Mouse (Mus musculus): ENCODE measurements around the gene Itpripl2. TPM values are rescaled to one million over a fixed set of nuclear protein-coding genes. Genes with fewer than 3 reads are reported as not detected.

The Itpripl2 gene
- polyA plus RNA-seq, 1 experiment from 2014 or later, result 5.0 TPM

- no peak overlapping the region for H3K4me2 ChIP-seq (ENCODE audit: low read length)
- peaks cover 23% of the 10 kb centered on the region for H3K36me3 ChIP-seq (ENCODE audit: insufficient read depth, low read length)
- ATAC-seq (replicated peaks; ENCODE audit: low FRiP score, low read depth) (no peak), DNase-seq (ENCODE audit: low spot score) (no peak)
- no peaks in the 10 kb centered on the region for H3K9me3 ChIP-seq (replicated peaks; ENCODE audit: low read length)
- no peaks in the 10 kb centered on the region for H3K4me1 ChIP-seq (replicated peaks; ENCODE audit: insufficient read depth, low read length)
- no peak overlapping the region for H3K4me3 ChIP-seq (replicated peaks; ENCODE audit: low read depth, low read length)
- 80% methylated on average over 5 of the region's 5 CpGs for WGBS
- no peak for TF ChIP-seq CTCF (IDR thresholded peaks at IDR 0.05; ENCODE audit: low read depth)
- no peaks in the 10 kb centered on the region for H3K27me3 ChIP-seq (ENCODE audit: insufficient read depth, low read length)
- H3K27ac ChIP-seq, result no peak overlapping the region
- H3K9ac ChIP-seq (ENCODE audit: low read depth, low read length), result no peak overlapping the region
Measured at GRCm38 (mm10) chr7:118522077-118522476, 30.3 kb upstream of the Itpripl2 start.

DNA sequence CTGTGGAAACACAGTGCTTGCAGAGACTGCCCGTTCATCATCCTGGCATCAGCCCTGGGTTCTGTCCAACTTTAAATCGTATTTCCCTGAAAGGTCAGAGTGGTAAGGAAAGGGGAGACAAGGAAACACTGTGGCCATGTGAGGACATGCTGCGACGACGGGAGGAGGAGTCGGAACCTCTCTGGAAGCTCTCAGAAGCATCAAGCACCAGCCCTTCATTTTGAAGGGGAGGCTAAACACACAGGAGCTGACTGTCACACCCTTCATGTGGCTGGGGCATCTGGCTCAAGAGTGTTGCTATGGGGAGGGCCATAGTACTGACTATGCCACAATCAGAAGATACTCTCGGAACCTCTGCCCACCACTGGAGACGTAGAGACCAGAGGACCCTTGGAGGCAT is 27.9 kb upstream of the Itpripl2 start:
- no peaks in the 10 kb centered on the region for H3K4me1 ChIP-seq (replicated peaks; ENCODE audit: insufficient read depth, low read length)
- DNase-seq (ENCODE audit: low spot score) (no peak), ATAC-seq (replicated peaks; ENCODE audit: low FRiP score, low read depth) (no peak)
- no peaks in the 10 kb centered on the region for H3K27me3 ChIP-seq (ENCODE audit: insufficient read depth, low read length)
- H3K36me3 ChIP-seq (ENCODE audit: insufficient read depth, low read length), result 0 out of 2 replicates have a peak, but pooled peaks cover 9% of the 10 kb centered on the region
- WGBS, result 70% methylated on average over 8 of the region's 8 CpGs
- H3K9me3 ChIP-seq (replicated peaks; ENCODE audit: low read length), result no peaks in the 10 kb centered on the region
- H3K9ac ChIP-seq (ENCODE audit: low read depth, low read length), result no peak overlapping the region
- TF ChIP-seq CTCF (IDR thresholded peaks at IDR 0.05; ENCODE audit: low read depth), result no peak
- H3K4me3 ChIP-seq (replicated peaks; ENCODE audit: low read depth, low read length), result no peak overlapping the region
- H3K27ac ChIP-seq, result no peak overlapping the region
- H3K4me2 ChIP-seq (ENCODE audit: low read length), result no peak overlapping the region

DNA sequence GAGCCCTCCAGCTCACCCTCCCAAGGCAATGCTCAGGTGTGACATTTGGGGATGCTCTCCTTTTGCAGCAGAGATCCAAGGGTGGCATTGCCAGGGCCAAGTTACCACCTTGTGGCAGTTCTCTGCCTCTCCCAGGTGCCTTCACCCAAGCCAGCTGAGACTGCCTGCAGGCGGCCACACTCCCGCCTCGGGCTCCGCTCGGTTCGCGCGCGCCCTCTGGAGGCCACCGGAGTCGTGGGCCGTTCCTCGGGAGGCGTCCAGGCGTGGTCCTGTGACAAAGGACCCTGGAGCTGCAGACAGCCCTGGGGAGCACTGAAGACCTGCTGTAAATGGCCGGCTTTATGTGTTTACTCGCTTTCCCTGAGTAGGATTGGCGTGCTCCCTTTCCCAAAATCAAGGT is 26.9 kb upstream of the Itpripl2 start:
- no peak overlapping the region for H3K27ac ChIP-seq
- H3K27me3 ChIP-seq (ENCODE audit: insufficient read depth, low read length), result no peaks in the 10 kb centered on the region
- no peak overlapping the region for H3K4me2 ChIP-seq (ENCODE audit: low read length)
- H3K4me1 ChIP-seq (replicated peaks; ENCODE audit: insufficient read depth, low read length), result no peaks in the 10 kb centered on the region
- no peaks in the 10 kb centered on the region for H3K36me3 ChIP-seq (ENCODE audit: insufficient read depth, low read length)
- H3K9me3 ChIP-seq (replicated peaks; ENCODE audit: low read length), result no peaks in the 10 kb centered on the region
- peak; percentile 68 for ATAC-seq (replicated peaks; ENCODE audit: low FRiP score, low read depth)
- H3K9ac ChIP-seq (ENCODE audit: low read depth, low read length), result no peak overlapping the region
- 2% methylated on average over 18 of the region's 18 CpGs for WGBS
- H3K4me3 ChIP-seq (replicated peaks; ENCODE audit: low read depth, low read length), result no peak overlapping the region
- DNase-seq (ENCODE audit: low spot score), result peak; percentile 84
- TF ChIP-seq CTCF (IDR thresholded peaks at IDR 0.05; ENCODE audit: low read depth), result peak; percentile 98

- peak; percentile 34 for DNase-seq (ENCODE audit: low spot score)
- 0 out of 2 replicates have a peak, but pooled peaks have one; percentile 27 for ATAC-seq (replicated peaks; ENCODE audit: low FRiP score, low read depth)
- Histone ChIP-seq H3K4me1 (replicated peaks; ENCODE audit: insufficient read depth, low read length) (no peaks in the 10 kb centered on the region), H3K4me2 (ENCODE audit: low read length) (no peak overlapping the region), H3K9ac (ENCODE audit: low read depth, low read length) (no peak overlapping the region), H3K4me3 (replicated peaks; ENCODE audit: low read depth, low read length) (no peak overlapping the region), H3K9me3 (replicated peaks; ENCODE audit: low read length) (no peaks in the 10 kb centered on the region), H3K27me3 (ENCODE audit: insufficient read depth, low read length) (no peaks in the 10 kb centered on the region), H3K27ac (no peak overlapping the region), H3K36me3 (ENCODE audit: insufficient read depth, low read length) (no peaks in the 10 kb centered on the region)
- WGBS, result 67% methylated on average over 2 of the region's 2 CpGs
- peak; percentile 68 for TF ChIP-seq CTCF (IDR thresholded peaks at IDR 0.05; ENCODE audit: low read depth)
Measured at GRCm38 (mm10) chr7:118517819-118518218, 26.0 kb upstream of the Itpripl2 start.

- DNase-seq (ENCODE audit: low spot score), result no peak
- Histone ChIP-seq H3K27ac (no peak overlapping the region), H3K9ac (ENCODE audit: low read depth, low read length) (no peak overlapping the region), H3K4me1 (replicated peaks; ENCODE audit: insufficient read depth, low read length) (no peaks in the 10 kb centered on the region), H3K4me3 (replicated peaks; ENCODE audit: low read depth, low read length) (no peak overlapping the region), H3K4me2 (ENCODE audit: low read length) (no peak overlapping the region), H3K9me3 (replicated peaks; ENCODE audit: low read length) (no peaks in the 10 kb centered on the region), H3K36me3 (ENCODE audit: insufficient read depth, low read length) (no peaks in the 10 kb centered on the region), H3K27me3 (ENCODE audit: insufficient read depth, low read length) (no peaks in the 10 kb centered on the region)
- 78% methylated on average over 7 of the region's 7 CpGs for WGBS
- ATAC-seq (replicated peaks; ENCODE audit: low FRiP score, low read depth), result no peak
- TF ChIP-seq CTCF (IDR thresholded peaks at IDR 0.05; ENCODE audit: low read depth), result no peak
Measured at GRCm38 (mm10) chr7:118508556-118508955, 16.8 kb upstream of the Itpripl2 start.

DNA sequence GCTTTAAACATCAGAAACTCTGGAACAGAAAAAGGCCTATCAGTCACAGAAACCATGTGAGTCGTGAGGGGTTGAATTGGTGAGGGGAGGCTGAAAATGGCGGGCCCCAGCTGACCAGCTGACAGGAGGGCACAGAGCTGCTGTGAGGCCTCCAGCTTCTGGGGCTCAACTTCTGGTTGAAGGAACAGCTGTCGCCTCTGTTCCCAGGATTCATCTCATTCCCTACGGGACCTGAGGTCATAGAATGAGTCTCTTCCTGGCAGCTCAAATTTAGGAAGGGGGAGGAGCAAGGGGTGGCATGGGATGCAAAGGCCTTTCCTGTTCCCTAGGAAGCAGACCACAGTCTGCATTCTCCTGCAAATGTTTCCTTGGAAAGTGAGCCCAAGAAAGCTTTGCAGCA is 12.1 kb upstream of the Itpripl2 start:
- ATAC-seq (replicated peaks; ENCODE audit: low FRiP score, low read depth), result no peak
- H3K4me2 ChIP-seq (ENCODE audit: low read length), result no peak overlapping the region
- no peak overlapping the region for H3K4me3 ChIP-seq (replicated peaks; ENCODE audit: low read depth, low read length)
- H3K27ac ChIP-seq, result no peak overlapping the region
- no peaks in the 10 kb centered on the region for H3K4me1 ChIP-seq (replicated peaks; ENCODE audit: insufficient read depth, low read length)
- no peak overlapping the region for H3K9ac ChIP-seq (ENCODE audit: low read depth, low read length)
- H3K36me3 ChIP-seq (ENCODE audit: insufficient read depth, low read length), result no peaks in the 10 kb centered on the region
- 64% methylated on average over 4 of the region's 4 CpGs for WGBS
- no peaks in the 10 kb centered on the region for H3K27me3 ChIP-seq (ENCODE audit: insufficient read depth, low read length)
- DNase-seq (ENCODE audit: low spot score), result no peak
- H3K9me3 ChIP-seq (replicated peaks; ENCODE audit: low read length), result no peaks in the 10 kb centered on the region
- no peak for TF ChIP-seq CTCF (IDR thresholded peaks at IDR 0.05; ENCODE audit: low read depth)

GRCm38 (mm10) chr7:118502333-118502732 is 10.6 kb upstream of the Itpripl2 start:
- Histone ChIP-seq H3K27ac (no peak overlapping the region), H3K4me1 (replicated peaks; ENCODE audit: insufficient read depth, low read length) (no peaks in the 10 kb centered on the region), H3K36me3 (ENCODE audit: insufficient read depth, low read length) (no peaks in the 10 kb centered on the region), H3K4me3 (replicated peaks; ENCODE audit: low read depth, low read length) (no peak overlapping the region), H3K4me2 (ENCODE audit: low read length) (no peak overlapping the region), H3K9me3 (replicated peaks; ENCODE audit: low read length) (no peaks in the 10 kb centered on the region), H3K27me3 (ENCODE audit: insufficient read depth, low read length) (no peaks in the 10 kb centered on the region), H3K9ac (ENCODE audit: low read depth, low read length) (no peak overlapping the region)
- TF ChIP-seq CTCF (IDR thresholded peaks at IDR 0.05; ENCODE audit: low read depth), result no peak
- DNase-seq (ENCODE audit: low spot score) (no peak), ATAC-seq (replicated peaks; ENCODE audit: low FRiP score, low read depth) (no peak)
- WGBS, result 66% methylated on average over 8 of the region's 8 CpGs
